Mouse (Mus musculus) MEL (cell line): ENCODE measurements at regions not wholly inside any gene's neighbourhood (a gene's known extent, or its start where the extent isn't known, plus 50 kb on each side); places are given as distances from the start of the nearest gene placed in this dataset.

Source experiments
- DNase-seq: peaks from one replicate; pipeline ENCODE4 v3.0.0; 2011; ENCODE audit warnings: low read depth, low spot score
- H3K27ac ChIP-seq: 2 replicates; pipeline ENCODE4 v1.5.1; 2012; ENCODE audit warnings: low read depth, mild to moderate bottlenecking, control low read depth, low read length, moderate library complexity; ENCODE audit not compliant: control insufficient read depth
- H3K27me3 ChIP-seq, 2 experiments: fragments of 150-350 bp in 1 of 2; sonication (generic) in 1 of 2; 2 replicates each; pipeline ENCODE4 v1.6.1; 2012; ENCODE audit warnings: low read length in 2 of 2, mild to moderate bottlenecking in 2 of 2, improper control_type of control experiment in 1 of 2, moderate library complexity in 1 of 2; ENCODE audit not compliant: insufficient read depth in 2 of 2, control insufficient read depth in 1 of 2
- H3K36me3 ChIP-seq, 2 experiments: 2 replicates each; pipeline ENCODE4 v1.6.1; 2012 to 2014; ENCODE audit warnings: low read length in 2 of 2, improper control_type of control experiment in 1 of 2, inconsistent platforms in 1 of 2, mild to moderate bottlenecking in 1 of 2; ENCODE audit not compliant: insufficient read depth in 2 of 2, control insufficient read depth in 1 of 2
- H3K4me1 ChIP-seq, 2 experiments: fragments of 150-350 bp in 1 of 2; sonication (generic) in 1 of 2; 2 replicates each; pipeline ENCODE4 v1.6.1; 2012; ENCODE audit warnings: low read length in 2 of 2, improper control_type of control experiment in 1 of 2, mild to moderate bottlenecking in 1 of 2; ENCODE audit not compliant: insufficient read depth in 2 of 2, control insufficient read depth in 1 of 2
- H3K4me3 ChIP-seq, 2 experiments: fragments of 150-350 bp in 1 of 2; sonication (generic) in 1 of 2; 2 replicates each; pipeline ENCODE4 v1.5.1; 2012; ENCODE audit warnings: low read depth in 2 of 2, low read length in 2 of 2, mild to moderate bottlenecking in 2 of 2, moderate library complexity in 2 of 2, control low read depth in 1 of 2, improper control_type of control experiment in 1 of 2; ENCODE audit not compliant: control insufficient read depth in 1 of 2, insufficient read depth in 1 of 2
- H3K79me2 ChIP-seq: 2 replicates; pipeline ENCODE4 v1.6.1; 2012; ENCODE audit warnings: mild to moderate bottlenecking, low read length, moderate library complexity; ENCODE audit not compliant: control insufficient read depth, poor library complexity, insufficient read depth
- H3K9ac ChIP-seq: 2 replicates; pipeline ENCODE4 v1.6.1; 2012; ENCODE audit warnings: low read depth, mild to moderate bottlenecking, control low read depth, low read length, moderate library complexity; ENCODE audit not compliant: control insufficient read depth, poor library complexity, severe bottlenecking
- H3K9me3 ChIP-seq: fragments of 150-350 bp; sonication (generic); replicated peaks from 2 replicates; pipeline ENCODE4 v1.6.1; 2012; ENCODE audit warnings: mild to moderate bottlenecking, low read length, improper control_type of control experiment, moderate library complexity; ENCODE audit not compliant: insufficient read depth
- BHLHE40 ChIP-seq: IDR thresholded peaks from 2 replicates; pipeline ENCODE4 v1.6.1; 2012; ENCODE audit warnings: low read depth, mild to moderate bottlenecking, inconsistent platforms, low read length, improper control_type of control experiment, borderline replicate concordance
- CHD1 ChIP-seq: IDR thresholded peaks from 2 replicates; pipeline ENCODE4 v1.6.1; 2012; ENCODE audit warnings: low read depth, mild to moderate bottlenecking, inconsistent platforms, low read length, improper control_type of control experiment
- CHD2 ChIP-seq: IDR thresholded peaks from 2 replicates; pipeline ENCODE4 v1.6.1; 2011; ENCODE audit warnings: low read length, improper control_type of control experiment
- CTCF ChIP-seq, 3 experiments: IDR thresholded peaks in 2 of 3; conservative IDR thresholded peaks in 1 of 3; 2 replicates each; pipeline ENCODE4 v1.5.1; 2011 to 2012; ENCODE audit warnings: low read length in 3 of 3, low read depth in 2 of 3, mild to moderate bottlenecking in 2 of 3, improper control_type of control experiment in 1 of 3, inconsistent platforms in 1 of 3, mixed read lengths in 1 of 3, moderate library complexity in 1 of 3; ENCODE audit not compliant: control insufficient read depth in 1 of 3, insufficient read depth in 1 of 3, poor library complexity in 1 of 3, severe bottlenecking in 1 of 3
- E2F4 ChIP-seq: IDR thresholded peaks from 2 replicates; pipeline ENCODE4 v1.6.1; 2011; ENCODE audit warnings: low read depth, low read length, improper control_type of control experiment, borderline replicate concordance
- ELF1 ChIP-seq: IDR thresholded peaks from 2 replicates; pipeline ENCODE4 v1.6.1; 2014; ENCODE audit warnings: low read depth, mild to moderate bottlenecking, inconsistent platforms, low read length, improper control_type of control experiment, moderate library complexity
- ETS1 ChIP-seq: IDR thresholded peaks from 2 replicates; pipeline ENCODE4 v1.6.1; 2012; ENCODE audit warnings: low read depth, mild to moderate bottlenecking, inconsistent platforms, low read length, improper control_type of control experiment, moderate library complexity
- KAT2A ChIP-seq: conservative IDR thresholded peaks from 2 replicates; pipeline ENCODE4 v1.6.1; 2012; ENCODE audit warnings: low read depth, low read length, improper control_type of control experiment, inconsistent platforms
- MAFK ChIP-seq: IDR thresholded peaks from 2 replicates; pipeline ENCODE4 v1.6.1; 2011; ENCODE audit warnings: low read depth, mild to moderate bottlenecking, low read length, improper control_type of control experiment, borderline replicate concordance
- MAX ChIP-seq: IDR thresholded peaks from 2 replicates; pipeline ENCODE4 v1.6.1; 2011; ENCODE audit warnings: low read length, improper control_type of control experiment
- MAZ ChIP-seq: IDR thresholded peaks from 2 replicates; pipeline ENCODE4 v1.6.1; 2012; ENCODE audit warnings: low read depth, mild to moderate bottlenecking, inconsistent platforms, low read length, improper control_type of control experiment
- MYB ChIP-seq: IDR thresholded peaks from 2 replicates; pipeline ENCODE4 v1.6.1; 2011; ENCODE audit warnings: mild to moderate bottlenecking, low read depth, low read length, improper control_type of control experiment
- NELFE ChIP-seq: IDR thresholded peaks from 2 replicates; pipeline ENCODE4 v1.6.1; 2011; ENCODE audit warnings: low read depth, low read length, improper control_type of control experiment
- NRF1 ChIP-seq: IDR thresholded peaks from 2 replicates; pipeline ENCODE4 v1.6.1; 2014; ENCODE audit warnings: low read depth, mild to moderate bottlenecking, inconsistent platforms, low read length, improper control_type of control experiment, moderate library complexity; ENCODE audit not compliant: poor library complexity, insufficient read depth, severe bottlenecking
- POLR2A ChIP-seq, 2 experiments: IDR thresholded peaks; 2 replicates each; pipeline ENCODE4 v1.6.1; 2011 to 2012; ENCODE audit warnings: low read length in 2 of 2, mild to moderate bottlenecking in 2 of 2, control low read depth in 1 of 2, improper control_type of control experiment in 1 of 2, low read depth in 1 of 2, moderate library complexity in 1 of 2; ENCODE audit not compliant: control insufficient read depth in 1 of 2, insufficient read depth in 1 of 2, poor library complexity in 1 of 2
- POLR2AphosphoS2 ChIP-seq: IDR thresholded peaks from 2 replicates; pipeline ENCODE4 v1.6.1; 2011; ENCODE audit warnings: low read length, improper control_type of control experiment
- RCOR1 ChIP-seq: IDR thresholded peaks from 2 replicates; pipeline ENCODE4 v1.6.1; 2012; ENCODE audit warnings: low read depth, mild to moderate bottlenecking, inconsistent platforms, low read length, improper control_type of control experiment
- SIN3A ChIP-seq: IDR thresholded peaks from 2 replicates; pipeline ENCODE4 v1.6.1; 2012; ENCODE audit warnings: low read length, improper control_type of control experiment, inconsistent platforms
- TAL1 ChIP-seq: IDR thresholded peaks from 2 replicates; pipeline ENCODE4 v1.6.1; 2012; ENCODE audit warnings: mild to moderate bottlenecking, inconsistent platforms, low read length, moderate library complexity, mixed read lengths
- TBP ChIP-seq: IDR thresholded peaks from 2 replicates; pipeline ENCODE4 v1.8.0; 2011; ENCODE audit warnings: low read depth, low read length, improper control_type of control experiment
- TCF12 ChIP-seq: IDR thresholded peaks from 2 replicates; pipeline ENCODE4 v1.6.1; 2014; ENCODE audit warnings: low read depth, mild to moderate bottlenecking, inconsistent platforms, low read length, improper control_type of control experiment, moderate library complexity
- UBTF ChIP-seq: IDR thresholded peaks from 2 replicates; pipeline ENCODE4 v1.6.1; 2012; ENCODE audit warnings: low read depth, mild to moderate bottlenecking, inconsistent platforms, low read length, improper control_type of control experiment, moderate library complexity, borderline replicate concordance; ENCODE audit not compliant: insufficient read depth
- USF2 ChIP-seq, 2 experiments: IDR thresholded peaks; 2 replicates each; pipeline ENCODE4 v1.6.1; 2011 to 2012; ENCODE audit warnings: improper control_type of control experiment in 2 of 2, low read length in 2 of 2, borderline replicate concordance in 1 of 2, inconsistent platforms in 1 of 2, low read depth in 1 of 2, mild to moderate bottlenecking in 1 of 2; ENCODE audit not compliant: insufficient read depth in 1 of 2
- ZC3H11A ChIP-seq: IDR thresholded peaks from 2 replicates; pipeline ENCODE4 v1.6.1; 2012; ENCODE audit warnings: low read depth, mild to moderate bottlenecking, inconsistent platforms, low read length, improper control_type of control experiment
- ZKSCAN1 ChIP-seq: IDR thresholded peaks from 2 replicates; pipeline ENCODE4 v1.6.1; 2012; ENCODE audit warnings: low read depth, mild to moderate bottlenecking, inconsistent platforms, low read length, improper control_type of control experiment, moderate library complexity
- ZMIZ1 ChIP-seq: IDR thresholded peaks from 2 replicates; pipeline ENCODE4 v1.6.1; 2012; ENCODE audit warnings: low read depth, mild to moderate bottlenecking, inconsistent platforms, low read length, improper control_type of control experiment, moderate library complexity

- TF ChIP-seq ELF1 (no peak), ZMIZ1 (no peak), ZC3H11A (no peak), MAFK (no peak), CHD1 (no peak), CTCF (IDR thresholded peaks at IDR 0.05 in 2 of 3, conservative IDR thresholded peaks at IDR 0.05 in 1 of 3; ENCODE audit: control insufficient read depth in 1 of 3, insufficient read depth in 1 of 3, low read depth in 2 of 3, low read length in 3 of 3, poor library complexity in 1 of 3, severe bottlenecking in 1 of 3) (no peak), MAZ (no peak), BHLHE40 (no peak), TCF12 (no peak), ZKSCAN1 (no peak), POLR2A (IDR thresholded peaks at IDR 0.05; ENCODE audit: control insufficient read depth in 1 of 2, insufficient read depth in 1 of 2, low read depth in 1 of 2, low read length in 2 of 2, poor library complexity in 1 of 2) (no peak), TBP (no peak), USF2 (IDR thresholded peaks at IDR 0.05; ENCODE audit: borderline replicate concordance in 1 of 2, insufficient read depth in 1 of 2, low read depth in 1 of 2, low read length in 2 of 2) (no peak)
Observed at GRCm38 (mm10) chr10:122525360-122525759, 77.1 kb downstream of the Avpr1a start.

DNA sequence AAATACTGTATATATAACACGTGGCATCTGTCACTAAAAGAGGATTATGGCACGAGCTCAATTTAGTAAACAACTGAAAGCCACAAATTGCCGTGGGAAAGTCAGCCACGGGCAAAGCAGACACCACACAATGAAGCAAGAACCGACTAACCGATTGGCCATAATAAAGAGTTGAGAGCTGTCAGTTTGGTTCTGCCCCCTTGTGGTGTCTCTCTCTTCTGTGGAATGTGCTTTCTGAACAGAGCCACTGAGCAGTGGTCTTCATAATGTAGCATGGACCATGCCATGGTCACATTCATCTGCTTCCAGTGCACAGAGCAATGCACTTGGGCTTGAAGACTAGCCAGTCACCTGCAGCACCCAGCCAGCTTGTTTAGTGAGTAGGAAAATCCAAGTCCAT is 77.5 kb downstream of the Avpr1a start:
- no peak for DNase-seq

More at GRCm38 (mm10) chr10:122525360-122525759, 77.1 kb downstream of the Avpr1a start:
- Histone ChIP-seq H3K79me2 (no peaks in the 10 kb centered on the region), H3K36me3 (no peaks in the 10 kb centered on the region), H3K9me3 (no peaks in the 10 kb centered on the region), H3K4me1 (no peaks in the 10 kb centered on the region), H3K9ac (no peak overlapping the region), H3K27me3 (no peaks in the 10 kb centered on the region), H3K4me3 (no peak overlapping the region), H3K27ac (no peak overlapping the region)
- no peak for DNase-seq

More for the DNA sequence above, 77.5 kb downstream of the Avpr1a start:
- Histone ChIP-seq H3K36me3 (no peaks in the 10 kb centered on the region), H3K4me1 (no peaks in the 10 kb centered on the region), H3K27me3 (no peaks in the 10 kb centered on the region), H3K9ac (no peak overlapping the region), H3K9me3 (no peaks in the 10 kb centered on the region), H3K27ac (no peak overlapping the region), H3K4me3 (no peak overlapping the region), H3K79me2 (no peaks in the 10 kb centered on the region)
- no peak for TF ChIP-seq CTCF (IDR thresholded peaks at IDR 0.05 in 2 of 3, conservative IDR thresholded peaks at IDR 0.05 in 1 of 3; ENCODE audit: control insufficient read depth in 1 of 3, insufficient read depth in 1 of 3, low read depth in 2 of 3, low read length in 3 of 3, poor library complexity in 1 of 3, severe bottlenecking in 1 of 3)
- TF ChIP-seq USF2 (IDR thresholded peaks at IDR 0.05; ENCODE audit: borderline replicate concordance in 1 of 2, insufficient read depth in 1 of 2, low read depth in 1 of 2, low read length in 2 of 2): no peak
- no peak for TF ChIP-seq MAZ
- TF ChIP-seq E2F4: no peak
- no peak for TF ChIP-seq TAL1
- no peak for TF ChIP-seq KAT2A
- TF ChIP-seq SIN3A: no peak
- no peak for TF ChIP-seq UBTF
- TF ChIP-seq ZKSCAN1: no peak
- no peak for TF ChIP-seq CHD2
- no peak for TF ChIP-seq RCOR1
- TF ChIP-seq POLR2AphosphoS2: no peak
- TF ChIP-seq ETS1: no peak
- no peak for TF ChIP-seq ZMIZ1
- TF ChIP-seq NRF1: no peak
- no peak for TF ChIP-seq CHD1
- TF ChIP-seq MYB: no peak
- TF ChIP-seq NELFE: no peak
- TF ChIP-seq MAX: no peak
